Mouse (Mus musculus) ES-E14 (cell line): ENCODE measurements at regions not wholly inside any gene's neighbourhood (a gene's known extent, or its start where the extent isn't known, plus 50 kb on each side); places are given as distances from the start of the nearest gene placed in this dataset.

Experiments
- CHD2 ChIP-seq: IDR thresholded peaks from 2 replicates; pipeline ENCODE4 v1.6.1; 2014; ENCODE audit warnings: mild to moderate bottlenecking, low read depth, low read length, inconsistent platforms
- ZNF384 ChIP-seq: IDR thresholded peaks from 2 replicates; pipeline ENCODE4 v1.6.1; 2012; ENCODE audit warnings: low read depth, low read length, inconsistent platforms

- TF ChIP-seq CHD2 (no peak), ZNF384 (no peak)
These were observed 86.3 kb downstream of the Elovl4 start for GRCm38 (mm10) chr9:83719811-83720210.
